Mouse (Mus musculus) central nervous system, embryonic 14 days (tissue): ENCODE results near the gene Krt32. TPM values are rescaled to one million over a fixed set of nuclear protein-coding genes. Genes with fewer than 3 reads are reported as not detected.

Source experiments
- polyA plus RNA-seq: library from polyadenylated mRNA; depleted of rRNA; stranded (reverse); fragments of >200 nt; gene quantifications from 2 replicates; pipeline ENCODE4 v1.2.3, GENCODE M21; 2012; rRNA removed

The Krt32 gene
- polyA plus RNA-seq: not detected in 2 replicates

GRCm38 (mm10) chr11:100087861-100088260, at the start of gene Krt32:
Gene Krt32 (minus strand): TSS chr11:100088226.

GRCm38 (mm10) chr11:100135731-100136130, 47.7 kb upstream of the Krt32 start, which contains the start of gene Krt15:
Gene Krt15 (minus strand): TSS chr11:100135928.

GRCm38 (mm10) chr11:100121466-100121865, 33.4 kb upstream of the Krt32 start, which contains the start of gene Krt13:
Gene Krt13 (minus strand): TSS chr11:100121566.

GRCm38 (mm10) chr11:100105576-100106122, 17.6 kb upstream of the Krt32 start, which contains the start of gene Krt36:
Gene Krt36 (minus strand): TSS chr11:100105626.

GRCm38 (mm10) chr11:100096141-100096540, 8.1 kb upstream of the Krt32 start, which contains the start of gene Krt35:
Gene Krt35 (minus strand): TSS chr11:100096241.

GRCm38 (mm10) chr11:100050451-100050850, 37.6 kb downstream of the Krt32 start, which contains the start of gene Krt31:
Gene Krt31 (minus strand): TSS chr11:100050551.

GRCm38 (mm10) chr11:100041454-100041853, 46.6 kb downstream of the Krt32 start, which contains the start of gene Krt34:
Gene Krt34 (minus strand): TSS chr11:100041554.

Other genes with a start within 250 kb of the Krt32 start
- not detected in 2 replicates for gene Krtap4-16, start 236.6 kb downstream of the Krt32 start, polyA plus RNA-seq
- not detected in 2 replicates for gene Gm11568, start 230.3 kb downstream of the Krt32 start, polyA plus RNA-seq
- not detected in 2 replicates for gene Gm11559, start 223.8 kb downstream of the Krt32 start, polyA plus RNA-seq
- not detected in 2 replicates for gene Krtap9-1, start 214.8 kb downstream of the Krt32 start, polyA plus RNA-seq
- not detected in 2 replicates for gene Gm11567, start 209.0 kb downstream of the Krt32 start, polyA plus RNA-seq
- not detected in 2 replicates for gene Krtap31-1, start 180.3 kb downstream of the Krt32 start, polyA plus RNA-seq
- not detected in 2 replicates for gene Gm11565, start 173.5 kb downstream of the Krt32 start, polyA plus RNA-seq
- not detected in 2 replicates for gene Krtap31-2, start 151.9 kb downstream of the Krt32 start, polyA plus RNA-seq
- not detected in 2 replicates for gene Krtap9-5, start 139.8 kb downstream of the Krt32 start, polyA plus RNA-seq
- gene Krtap29-1, start 109.2 kb downstream of the Krt32 start, polyA plus RNA-seq: not detected in 2 replicates
- not detected in 2 replicates for gene Krtap16-1, start 101.6 kb downstream of the Krt32 start, polyA plus RNA-seq
- 0.29 and 0.34 TPM in 2 replicates for gene Krtap17-1, start 94.2 kb downstream of the Krt32 start, polyA plus RNA-seq
- not detected in 2 replicates for gene Krt33a, start 72.0 kb downstream of the Krt32 start, polyA plus RNA-seq
- gene Krt33b, start 58.4 kb downstream of the Krt32 start, polyA plus RNA-seq: 0.16 TPM in 1 of 2 replicates, not detected in the other
- not detected in 2 replicates for gene Krt34, start 46.7 kb downstream of the Krt32 start, polyA plus RNA-seq
- not detected in 2 replicates for gene Krt31, start 37.7 kb downstream of the Krt32 start, polyA plus RNA-seq
- gene Krt35, start 8.0 kb upstream of the Krt32 start, polyA plus RNA-seq: not detected in 2 replicates
- gene Krt36, start 17.4 kb upstream of the Krt32 start, polyA plus RNA-seq: not detected in 2 replicates
- 0.11 TPM in 1 of 2 replicates, not detected in the other for gene Krt13, start 33.3 kb upstream of the Krt32 start, polyA plus RNA-seq
- 2.6 and 33.5 TPM in 2 replicates for gene Krt15, start 47.7 kb upstream of the Krt32 start, polyA plus RNA-seq
- 1.3 and 12.8 TPM in 2 replicates for gene Krt19, start 60.4 kb upstream of the Krt32 start, polyA plus RNA-seq
- gene Krt9, start 105.0 kb upstream of the Krt32 start, polyA plus RNA-seq: 0.06 and 0.10 TPM in 2 replicates
- gene Krt14, start 119.3 kb upstream of the Krt32 start, polyA plus RNA-seq: 4.5 and 41.4 TPM in 2 replicates
- gene Krt16, start 160.7 kb upstream of the Krt32 start, polyA plus RNA-seq: not detected in 2 replicates
- 0.59 and 8.2 TPM in 2 replicates for gene Krt17, start 172.8 kb upstream of the Krt32 start, polyA plus RNA-seq
- not detected in 2 replicates for gene Krt42, start 181.6 kb upstream of the Krt32 start, polyA plus RNA-seq
- 320 and 367 TPM in 2 replicates for gene Eif1, start 231.7 kb upstream of the Krt32 start, polyA plus RNA-seq
- 0.26 and 0.29 TPM in 2 replicates for gene Gast, start 246.2 kb upstream of the Krt32 start, polyA plus RNA-seq